In genomic region chr14:18377944-18378575, GRCm38 (mm10) we compare ENCODE assay signal across 8 mouse cellular contexts. TPM values are rescaled to one million over a fixed set of nuclear protein-coding genes. Genes with fewer than 3 reads are reported as not detected.
A peak's percentile ranks its signal among the peaks of the same experiment; 100 is the strongest.
DNase-seq lines count a peak whose midpoint lies in the region; ATAC-seq and TF ChIP-seq lines count a peak whose summit lies in the region.

No protein-coding gene starts in this region.

- DNase-seq in kidney, postnatal 0 days (ENCODE audit: low spot score), result peak; percentile 28
- DNase-seq in kidney, adult 9 months, result no peak
- peak; percentile 29 for DNase-seq in adipocyte (ENCODE audit: low spot score)
- DNase-seq in frontal cortex, postnatal 36 days (ENCODE audit: low spot score in 2 of 2), result peak; percentile 19 to 51
- DNase-seq in spleen, postnatal 4 days (ENCODE audit: low spot score in 2 of 2), result no peak
- DNase-seq in spleen, adult 12 weeks (ENCODE audit: low spot score), result no peak
- no peak for DNase-seq in urinary bladder, postnatal 25 days (ENCODE audit: low spot score)

- WGBS in kidney, postnatal 0 days, result 38% methylated on average over 8 of the region's 8 CpGs
- WGBS in limb, embryonic 15.5 days, result 44% methylated on average over 8 of the region's 8 CpGs

- H3K4me2 ChIP-seq in kidney, postnatal 0 days (ENCODE audit: low read length), result no peak overlapping the region
- no peak overlapping the region for H3K4me2 ChIP-seq in limb, embryonic 15.5 days

- H3K4me3 ChIP-seq in kidney, postnatal 0 days (replicated peaks; ENCODE audit: low read depth, low read length), result no peak overlapping the region
- no peak overlapping the region for H3K4me3 ChIP-seq in limb, embryonic 15.5 days

- no peaks in the 10 kb centered on the region for H3K27me3 ChIP-seq in kidney, postnatal 0 days (ENCODE audit: insufficient read depth, low read length)
- 0 out of 2 replicates have a peak, but pooled peaks cover 3% of the 10 kb centered on the region for H3K27me3 ChIP-seq in limb, embryonic 15.5 days

- TF ChIP-seq CTCF in kidney, postnatal 0 days (IDR thresholded peaks at IDR 0.05; ENCODE audit: low read depth), result peak; percentile 60

- no peaks in the 10 kb centered on the region for H3K36me3 ChIP-seq in kidney, postnatal 0 days (ENCODE audit: insufficient read depth, low read length)
- no peaks in the 10 kb centered on the region for H3K36me3 ChIP-seq in limb, embryonic 15.5 days

- ATAC-seq in kidney, postnatal 0 days (replicated peaks; ENCODE audit: low FRiP score, low read depth), result no peak
- peak; percentile 50; the same call in 1 of the 2 replicates for ATAC-seq in limb, embryonic 15.5 days (ENCODE audit: insufficient number of reproducible peaks, low FRiP score, low TSS enrichment, low read depth)

- no peak overlapping the region for H3K27ac ChIP-seq in kidney, postnatal 0 days
- H3K27ac ChIP-seq in limb, embryonic 15.5 days, result no peak overlapping the region

- no peak overlapping the region for H3K9ac ChIP-seq in kidney, postnatal 0 days (ENCODE audit: low read depth, low read length)
- H3K9ac ChIP-seq in limb, embryonic 15.5 days, result no peak overlapping the region

- H3K4me1 ChIP-seq in kidney, postnatal 0 days (replicated peaks; ENCODE audit: insufficient read depth, low read length), result no peaks in the 10 kb centered on the region
- peaks cover 5% of the 10 kb centered on the region; the same call in 1 of the 2 replicates for H3K4me1 ChIP-seq in limb, embryonic 15.5 days

- no peaks in the 10 kb centered on the region for H3K9me3 ChIP-seq in kidney, postnatal 0 days (replicated peaks; ENCODE audit: low read length)
- no peaks in the 10 kb centered on the region for H3K9me3 ChIP-seq in limb, embryonic 15.5 days

RNA-seq across cellular contexts. Expression of gene Ube2e1, which starts 46.4 kb away (rescaled TPM):
- 118 and 122 TPM in 2 replicates for polyA plus RNA-seq in kidney, postnatal 0 days (2015; fragmentation: Nextera tagmentation; extraction: Ambion mirVana)
- 145 and 153 TPM in 2 replicates for polyA plus RNA-seq in limb, embryonic 15.5 days (2015; fragmentation: Nextera tagmentation; extraction: Ambion mirVana)

Comparison
In these comparisons a context has a peak if more than half of its experiments do, and no peak if none do; other contexts are left out.
1. DNase-seq: peak in kidney, postnatal 0 days (single experiment), adipocyte (single experiment) and frontal cortex, postnatal 36 days (2 of 2); none in kidney, adult 9 months (single experiment), spleen, postnatal 4 days (0 of 2), spleen, adult 12 weeks (single experiment) and urinary bladder, postnatal 25 days (single experiment).